Mouse (Mus musculus) adrenal gland, postnatal 0 days (tissue): ENCODE results near the gene Prrx1. TPM values are rescaled to one million over a fixed set of nuclear protein-coding genes. Genes with fewer than 3 reads are reported as not detected.

Experiments used
- polyA plus RNA-seq: library from polyadenylated mRNA; unstranded; fragments of >200 nt; fragmentation: Nextera tagmentation; extraction: Ambion mirVana; gene quantifications from 2 replicates; pipeline ENCODE4 v1.2.1, GENCODE M21; 2015

The Prrx1 gene
- polyA plus RNA-seq, result 12.5 and 17.4 TPM in 2 replicates

DNA sequence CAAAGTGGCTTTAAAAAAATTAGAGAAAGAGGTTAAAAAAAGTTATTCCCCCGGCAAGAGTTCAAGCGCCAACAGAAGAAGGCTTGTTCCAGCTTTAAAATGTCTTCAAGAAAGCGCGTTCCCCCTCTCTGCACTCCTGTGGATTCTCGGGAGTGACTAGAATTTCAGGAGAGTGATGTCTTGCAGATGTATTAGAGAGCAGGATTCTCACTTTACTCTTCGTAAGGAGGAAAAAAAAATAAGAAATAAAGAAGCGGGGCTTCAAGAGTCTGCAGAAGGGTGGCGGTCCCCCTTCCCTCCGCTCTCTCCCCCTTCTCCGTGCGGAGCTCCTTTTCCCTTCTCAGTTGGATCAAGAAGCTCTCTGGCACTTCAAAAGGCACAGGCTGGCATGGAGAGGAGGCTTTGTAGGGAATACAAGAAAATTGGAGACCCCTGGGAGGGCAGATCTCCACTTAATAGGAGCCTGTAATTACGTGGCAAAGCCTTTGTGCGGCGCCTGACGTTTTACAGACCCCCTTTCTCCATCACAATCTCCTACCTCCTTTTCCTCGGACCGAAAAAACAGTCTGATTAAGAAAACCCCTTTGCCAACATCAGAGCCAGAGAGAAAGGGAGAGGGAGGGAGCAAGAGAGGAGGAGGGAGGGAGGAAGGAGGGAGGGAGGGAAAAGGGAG is at the start of gene Prrx1:
Gene Prrx1 (minus strand): TSS at position 610 of the 673 bp plus-strand sequence.

Other genes starting within 250 kb of the Prrx1 start
- gene Mroh9, start 228.0 kb downstream of the Prrx1 start, polyA plus RNA-seq, result not detected in 2 replicates
- gene Gorab, start 90.0 kb upstream of the Prrx1 start, polyA plus RNA-seq, result 17.3 and 23.2 TPM in 2 replicates